Mouse (Mus musculus) urinary bladder, adult 18-20 months (tissue): ENCODE results near the gene Dnajb6.
A peak's percentile ranks its signal among the peaks of the same experiment; 100 is the strongest.
"Not testable (repeated sequence)": the region's sequence is repeated elsewhere in the genome, so short reads cannot be mapped to it uniquely, and the experiment has no call there.

ENCODE experiments used
- DNase-seq, 2 experiments: peaks; one replicate each; pipeline ENCODE4 v3.0.0; 2022; ENCODE audit warnings: low spot score in 2 of 2, mixed read lengths in 2 of 2

Dnajb6 gene

GRCm38 (mm10) chr5:29735557-29736061, at the start of gene Dnajb6, which contains the start of gene Gm5129:
Dnajb6 (plus strand) TSS chr5:29735688.
Gm5129 (minus strand) TSS chr5:29735936.
- peak; percentile 94 to 99 for DNase-seq

GRCm38 (mm10) chr5:29687671-29688070, 47.8 kb upstream of the Dnajb6 start:
- no peak for DNase-seq

GRCm38 (mm10) chr5:29688352-29688751, 47.1 kb upstream of the Dnajb6 start:
- no peak for DNase-seq

DNA sequence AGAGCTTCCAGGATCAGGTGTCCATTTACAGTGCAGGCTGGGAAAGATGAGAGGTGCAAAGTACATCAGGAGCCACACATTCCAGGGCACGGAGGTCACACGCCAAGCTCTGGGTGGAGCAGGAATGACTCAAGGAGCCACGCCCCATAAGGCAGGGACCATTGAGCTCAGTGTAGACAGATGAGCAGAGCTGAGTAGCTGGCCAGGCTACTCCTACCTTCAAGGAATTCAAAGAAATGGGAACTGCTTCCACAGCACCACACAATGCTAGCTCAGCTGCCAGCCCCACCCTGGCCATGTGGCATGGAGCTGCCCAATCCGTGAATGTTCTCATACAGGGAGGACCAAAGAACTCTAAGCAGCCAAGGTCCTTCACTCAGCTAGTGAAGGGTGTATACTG, 37.0 kb upstream of the Dnajb6 start:
- peak in 1 of 2 experiments; percentile 16 for DNase-seq

DNA sequence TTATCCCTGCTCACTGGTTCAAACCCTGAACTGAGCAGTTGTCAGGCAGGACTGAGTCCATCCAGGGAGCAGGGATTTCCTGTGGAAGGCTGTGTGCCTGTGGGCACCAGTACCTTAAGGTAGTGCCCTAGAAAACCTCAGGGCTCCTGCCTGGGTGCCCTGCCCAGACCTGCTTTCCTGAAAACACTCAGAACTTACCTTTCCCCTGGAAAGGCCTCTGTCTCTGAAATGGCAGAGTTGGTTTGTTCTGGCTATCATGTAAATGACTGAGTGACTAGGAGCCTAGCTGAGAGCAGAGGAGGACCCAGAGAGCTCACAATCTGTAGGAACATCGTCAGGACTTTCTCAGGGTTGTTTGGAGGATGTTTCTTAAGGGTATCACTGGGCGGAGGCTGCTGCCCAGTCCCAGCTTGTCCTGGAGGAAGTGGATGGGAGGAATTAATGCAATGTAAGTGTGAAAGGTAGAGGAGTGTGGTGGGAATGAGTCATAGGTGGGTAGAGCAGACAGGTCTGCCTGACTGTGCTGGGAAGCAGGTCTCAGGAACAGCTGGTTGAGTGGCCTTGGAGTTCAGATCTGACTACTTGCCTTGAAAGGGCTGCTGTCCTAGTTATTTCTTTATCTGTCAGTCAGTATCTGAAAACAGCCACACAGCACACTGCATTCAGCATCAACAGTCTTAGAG, 35.8 kb upstream of the Dnajb6 start:
- DNase-seq, result peak; percentile 60 to 65

DNA sequence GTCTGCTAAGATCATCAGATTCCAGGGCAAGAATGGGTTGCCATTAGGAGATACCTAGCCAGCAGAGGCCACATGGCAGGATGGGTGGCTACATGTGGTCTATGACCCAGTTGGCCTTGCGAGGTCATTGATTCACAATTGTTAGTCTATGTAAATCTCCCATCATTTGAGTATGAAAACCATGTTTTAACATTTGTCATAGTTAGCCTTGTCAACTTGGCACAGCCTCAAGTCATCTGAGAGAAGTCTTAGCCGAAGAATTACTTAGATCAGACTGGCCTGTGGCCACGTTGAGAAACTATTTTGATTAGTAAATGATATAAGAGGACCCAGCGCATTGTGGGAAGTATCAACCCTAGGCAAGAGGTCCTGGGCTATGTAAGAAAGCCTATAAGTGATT, 28.2 kb upstream of the Dnajb6 start:
- DNase-seq, result no peak

- DNase-seq, result no peak
Observed at GRCm38 (mm10) chr5:29708258-29708657, 27.2 kb upstream of the Dnajb6 start.

DNA sequence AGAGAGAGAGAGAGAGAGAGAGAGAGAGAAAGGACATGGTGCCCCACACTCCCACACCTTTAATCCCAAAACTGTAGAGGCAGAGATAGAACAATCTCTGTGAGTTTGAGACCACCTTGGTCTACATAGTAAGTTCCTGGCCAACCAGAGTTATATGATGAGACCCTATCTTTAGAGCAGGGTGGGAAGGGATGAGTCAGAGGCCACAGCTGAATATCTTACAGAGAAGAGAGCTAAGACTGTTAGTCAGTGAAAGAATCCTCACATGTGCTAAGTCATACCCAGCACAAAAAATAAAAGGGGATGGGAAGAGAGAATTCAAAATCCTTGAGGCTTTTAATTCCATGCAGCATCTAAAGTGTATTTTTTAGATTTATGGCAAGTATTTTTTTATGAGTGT, 23.9 kb upstream of the Dnajb6 start:
- DNase-seq, result no peak

GRCm38 (mm10) chr5:29712906-29713305, 22.6 kb upstream of the Dnajb6 start:
- no peak for DNase-seq

- DNase-seq, result no peak
Observed at GRCm38 (mm10) chr5:29721159-29721558, 14.3 kb upstream of the Dnajb6 start.

DNA sequence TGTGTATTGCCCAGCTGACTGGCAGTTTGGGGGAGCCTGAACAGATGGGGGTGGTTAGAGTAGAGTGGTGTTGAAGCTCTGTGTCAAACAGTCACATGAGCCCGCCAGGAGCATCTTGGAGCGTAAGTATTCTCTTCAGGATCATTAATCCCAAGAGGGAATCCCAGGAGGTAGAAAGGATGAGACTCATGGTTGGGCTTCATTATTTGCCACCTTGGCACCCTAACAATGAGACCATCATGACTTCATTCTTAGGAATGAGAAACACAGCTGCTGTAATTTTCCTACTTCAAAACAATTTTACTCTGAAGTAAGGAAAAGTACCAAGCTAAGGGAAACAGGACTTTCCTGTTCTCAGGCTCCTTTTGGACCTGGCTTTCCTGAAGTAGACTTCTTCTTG, 10.1 kb upstream of the Dnajb6 start:
- DNase-seq, result no peak

- DNase-seq, result not testable (repeated sequence)
Observed at GRCm38 (mm10) chr5:29726070-29726469, 9.4 kb upstream of the Dnajb6 start.

- no peak for DNase-seq
Observed at GRCm38 (mm10) chr5:29734831-29735510, 517 bp upstream of the Dnajb6 start.

GRCm38 (mm10) chr5:29736073-29736900, 799 bp downstream of the Dnajb6 start:
- no peak for DNase-seq

DNA sequence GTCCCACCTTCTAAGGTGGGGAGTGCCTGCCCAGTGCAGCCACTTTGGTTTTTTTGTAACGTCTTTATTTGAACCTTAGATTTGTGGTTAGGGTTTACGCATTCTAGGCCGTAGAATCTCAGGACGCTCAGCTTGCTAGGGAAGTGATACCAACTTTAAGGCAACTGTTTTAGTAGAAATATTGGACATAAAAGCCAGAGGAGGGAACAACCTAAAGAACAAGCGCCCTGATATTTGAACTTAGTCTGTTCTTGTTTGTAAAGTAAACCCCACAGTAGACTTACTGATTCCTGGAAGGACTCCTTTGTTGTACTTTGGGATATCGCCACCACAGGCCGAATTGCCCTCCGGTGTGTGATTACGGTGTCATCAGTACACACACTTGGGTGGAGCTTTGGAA, 1.5 kb downstream of the Dnajb6 start:
- DNase-seq, result no peak

DNA sequence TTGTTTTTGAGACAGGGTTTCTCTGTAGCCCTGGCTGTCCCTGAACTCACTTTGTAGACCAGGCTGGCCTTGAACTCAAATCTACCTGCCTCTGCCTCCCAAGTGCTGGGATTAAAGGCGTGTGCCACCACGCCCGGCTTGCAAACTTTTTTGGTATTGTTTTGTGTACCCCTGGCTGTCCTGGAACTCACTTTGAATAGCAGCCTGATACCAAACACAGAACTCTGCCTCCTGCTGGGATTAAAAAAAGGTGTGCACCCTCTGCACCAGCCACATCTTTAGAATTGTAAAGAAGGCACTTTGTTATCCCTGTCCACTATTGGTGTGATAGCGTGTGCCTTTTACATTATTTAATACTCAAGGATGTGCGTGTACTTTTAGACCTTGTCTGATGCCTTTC, 2.0 kb downstream of the Dnajb6 start:
- DNase-seq, result no peak

DNA sequence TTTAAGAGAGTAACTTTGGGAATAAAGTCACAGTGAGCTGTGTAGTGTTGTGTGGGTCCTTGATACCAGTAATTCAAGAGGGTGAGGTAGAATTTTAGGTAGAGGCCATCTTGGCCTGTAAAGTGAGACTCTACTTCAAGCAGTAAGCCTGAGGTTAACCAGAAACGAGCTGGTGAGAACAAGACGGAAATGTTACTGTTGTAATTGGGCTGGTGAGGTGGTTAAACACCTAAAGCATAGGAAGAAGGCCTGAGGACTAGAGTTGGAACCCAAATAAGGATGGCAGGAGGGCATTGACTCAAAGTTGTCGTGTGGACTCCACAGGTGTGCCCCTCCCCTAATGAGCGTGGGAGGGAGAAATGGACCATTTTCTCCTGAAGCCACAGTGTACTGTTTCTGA, 2.6 kb downstream of the Dnajb6 start:
- DNase-seq, result no peak

GRCm38 (mm10) chr5:29740651-29741050, 5.2 kb downstream of the Dnajb6 start:
- DNase-seq, result no peak

- no peak for DNase-seq
Observed at GRCm38 (mm10) chr5:29741093-29741492, 5.6 kb downstream of the Dnajb6 start.

GRCm38 (mm10) chr5:29747661-29748060, 12.2 kb downstream of the Dnajb6 start:
- DNase-seq, result no peak

- DNase-seq, result no peak
Observed at GRCm38 (mm10) chr5:29751306-29751705, 15.8 kb downstream of the Dnajb6 start.

DNA sequence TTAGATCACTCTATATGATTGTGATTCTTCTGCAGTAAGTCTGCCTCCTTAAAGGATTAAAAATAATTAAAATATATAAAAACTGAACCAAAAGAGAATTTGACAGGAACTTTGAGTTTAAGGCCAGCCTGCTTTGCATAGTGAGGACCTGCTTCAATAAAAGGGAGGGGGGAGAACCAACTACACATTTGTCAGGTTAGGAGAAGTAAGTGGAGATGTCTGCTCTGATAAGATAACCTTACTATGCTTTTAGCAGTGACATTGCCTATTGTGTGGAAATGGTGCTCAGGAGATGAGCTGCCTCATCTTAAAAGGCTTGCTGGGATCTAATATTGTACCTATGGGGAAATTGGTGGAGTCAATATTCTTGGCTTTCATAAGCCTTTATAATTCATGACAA, 17.4 kb downstream of the Dnajb6 start:
- no peak for DNase-seq
